Mouse (Mus musculus): ENCODE results near the gene Oas1a. TPM values are rescaled to one million over a fixed set of nuclear protein-coding genes. Genes with fewer than 3 reads are reported as not detected.

Gene Oas1a
- polyA plus RNA-seq, 1 experiment from 2014 or later, result 5.8 TPM

DNA sequence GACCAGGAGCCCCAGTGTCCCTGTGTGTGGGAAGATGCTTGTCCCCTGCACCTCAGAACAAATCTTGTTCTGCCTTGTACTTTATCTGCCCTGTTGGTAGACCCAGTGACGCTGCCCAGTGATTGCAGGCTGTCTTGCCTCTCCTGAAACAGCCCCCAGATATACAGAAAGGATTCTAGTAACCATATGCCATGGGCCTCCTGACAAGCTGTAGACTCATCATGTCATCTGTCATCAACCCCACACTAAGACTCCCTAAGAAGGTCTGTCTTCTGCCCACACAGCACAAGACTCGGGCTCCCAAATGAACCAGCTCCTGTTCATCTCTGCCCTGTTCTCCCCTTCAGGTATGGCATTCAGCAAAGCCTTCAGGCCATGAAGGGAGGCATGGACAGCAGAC, 48.1 kb downstream of the Oas1a start:
- Histone ChIP-seq H3K4me3 (ENCODE audit: low read depth, low read length) (no peak overlapping the region), H3K9ac (replicated peaks) (no peak overlapping the region)
- TF ChIP-seq CTCF (IDR thresholded peaks at IDR 0.05; ENCODE audit: low read depth) (no peak), EP300 (IDR thresholded peaks at IDR 0.05; ENCODE audit: low read depth) (no peak)

GRCm38 (mm10) chr5:120849601-120850136, 57.7 kb downstream of the Oas1a start:
- Histone ChIP-seq H3K4me1 (ENCODE audit: insufficient read depth) (no peaks in the 10 kb centered on the region), H3K4me2 (ENCODE audit: low read depth, low read length) (no peak overlapping the region), H3K36me3 (replicated peaks; ENCODE audit: insufficient read depth, low read length) (no peaks in the 10 kb centered on the region), H3K27ac (ENCODE audit: low read depth) (no peak overlapping the region), H3K9ac (replicated peaks) (no peak overlapping the region), H3K4me3 (ENCODE audit: low read depth, low read length) (no peak overlapping the region), H3K9me3 (ENCODE audit: low read length) (0 out of 2 replicates have a peak, but pooled peaks cover 6% of the 10 kb centered on the region), H3K27me3 (ENCODE audit: insufficient read depth, low read length) (no peaks in the 10 kb centered on the region)
- TF ChIP-seq CTCF (IDR thresholded peaks at IDR 0.05; ENCODE audit: low read depth), result peak; percentile 83
- TF ChIP-seq EP300 (IDR thresholded peaks at IDR 0.05; ENCODE audit: low read depth), result no peak
- no peak for ATAC-seq
- peak; percentile 52 for DNase-seq
- WGBS (ENCODE audit: insufficient replicate concordance), result 65% methylated on average over 3 of the region's 3 CpGs

More for the DNA sequence above, 48.1 kb downstream of the Oas1a start:
- H3K27ac ChIP-seq (ENCODE audit: low read depth), result no peak overlapping the region
- no peak overlapping the region for H3K4me2 ChIP-seq (ENCODE audit: low read depth, low read length)
- DNase-seq (no peak), ATAC-seq (no peak)
- no peaks in the 10 kb centered on the region for H3K36me3 ChIP-seq (replicated peaks; ENCODE audit: insufficient read depth, low read length)
- 61% methylated on average over 2 of the region's 2 CpGs for WGBS (ENCODE audit: insufficient replicate concordance)
- H3K27me3 ChIP-seq (ENCODE audit: insufficient read depth, low read length), result no peaks in the 10 kb centered on the region
- H3K4me1 ChIP-seq (ENCODE audit: insufficient read depth), result no peaks in the 10 kb centered on the region
- H3K9me3 ChIP-seq (ENCODE audit: low read length), result 0 out of 2 replicates have a peak, but pooled peaks cover 4% of the 10 kb centered on the region

DNA sequence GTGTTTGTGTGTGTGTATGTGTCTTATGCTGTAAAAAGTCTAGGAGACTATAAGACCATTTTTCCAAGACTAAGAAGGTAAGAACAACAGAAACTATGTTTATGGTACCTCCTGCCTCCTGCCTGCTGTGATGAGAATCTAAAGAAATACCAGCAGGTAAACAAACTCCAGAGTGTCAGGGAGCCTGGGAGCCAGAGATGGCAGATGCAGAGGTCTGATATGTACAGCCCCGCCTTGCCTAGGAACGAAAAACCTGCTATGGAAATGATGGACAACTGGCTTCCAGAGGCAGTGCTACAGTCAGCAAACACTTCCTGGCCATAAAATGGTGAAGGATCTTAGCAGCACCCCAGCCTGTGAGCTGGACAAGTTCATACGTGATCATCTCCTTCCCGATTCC, 60.3 kb downstream of the Oas1a start, which contains the start of gene Oas1f:
Gene Oas1f, plus strand, starts transcription at position 301 of the 400 bp plus-strand sequence.
- Histone ChIP-seq H3K27me3 (ENCODE audit: insufficient read depth, low read length) (no peaks in the 10 kb centered on the region), H3K4me2 (ENCODE audit: low read depth, low read length) (no peak within 1 kb of the TSS), H3K9me3 (ENCODE audit: low read length) (no peaks in the 10 kb centered on the region), H3K4me1 (ENCODE audit: insufficient read depth) (no peaks in the 10 kb centered on the region), H3K36me3 (replicated peaks; ENCODE audit: insufficient read depth, low read length) (no peaks in the 10 kb centered on the region), H3K9ac (replicated peaks) (no peak within 1 kb of the TSS), H3K27ac (ENCODE audit: low read depth) (no peak within 1 kb of the TSS), H3K4me3 (ENCODE audit: low read depth, low read length) (no peak within 1 kb of the TSS)
- DNase-seq, result no peak
- no peak for TF ChIP-seq CTCF (IDR thresholded peaks at IDR 0.05; ENCODE audit: low read depth)
- TF ChIP-seq EP300 (IDR thresholded peaks at IDR 0.05; ENCODE audit: low read depth), result no peak
- ATAC-seq, result no peak
- whole genome bisulfite sequencing (ENCODE audit: insufficient replicate concordance), result 59% methylated on average over 4 of the region's 4 CpGs

Small RNA genes lying within 50 kb of the gene (microRNA-seq; reads per million reads assigned to microRNA genes)
- gene Gm22907, result not detected

Other genes starting within 250 kb of the Oas1a start
- gene Dtx1, start 195.6 kb downstream of the Oas1a start, polyA plus RNA-seq (2015; fragmentation: Nextera tagmentation; extraction: Ambion mirVana), result 0.23 and 0.25 TPM in 2 replicates
- gene Oas2, start 157.7 kb downstream of the Oas1a start, polyA plus RNA-seq (2015; fragmentation: Nextera tagmentation; extraction: Ambion mirVana), result 0.83 and 1.1 TPM in 2 replicates
- gene Oas3, start 129.9 kb downstream of the Oas1a start, polyA plus RNA-seq (2015; fragmentation: Nextera tagmentation; extraction: Ambion mirVana), result 1.8 and 2.1 TPM in 2 replicates
- gene Oas1e, start 112.0 kb downstream of the Oas1a start, polyA plus RNA-seq (2015; fragmentation: Nextera tagmentation; extraction: Ambion mirVana), result 0.15 and 0.20 TPM in 2 replicates
- gene Oas1c, start 95.0 kb downstream of the Oas1a start, polyA plus RNA-seq (2015; fragmentation: Nextera tagmentation; extraction: Ambion mirVana), result 0.58 and 0.60 TPM in 2 replicates
- not detected in 2 replicates for gene Oas1f, start 60.2 kb downstream of the Oas1a start, polyA plus RNA-seq (2015; fragmentation: Nextera tagmentation; extraction: Ambion mirVana)
- gene Oas1h, start 46.1 kb downstream of the Oas1a start, polyA plus RNA-seq (2015; fragmentation: Nextera tagmentation; extraction: Ambion mirVana), result not detected in 2 replicates
- 2.5 and 2.9 TPM in 2 replicates for gene Oas1g, start 19.9 kb downstream of the Oas1a start, polyA plus RNA-seq (2015; fragmentation: Nextera tagmentation; extraction: Ambion mirVana)
- not detected in 2 replicates for gene Oas1d, start 7.0 kb upstream of the Oas1a start, polyA plus RNA-seq (2015; fragmentation: Nextera tagmentation; extraction: Ambion mirVana)
- gene Rph3a, start 102.6 kb upstream of the Oas1a start, polyA plus RNA-seq (2015; fragmentation: Nextera tagmentation; extraction: Ambion mirVana), result 0.02 and 0.06 TPM in 2 replicates

All from liver, postnatal 0 days (tissue).